Mouse (Mus musculus) kidney, adult 9 months (tissue): ENCODE data around the gene Ppp1r14c.
"Not testable (repeated sequence)": the region's sequence is repeated elsewhere in the genome, so short reads cannot be mapped to it uniquely, and the experiment has no call there.

ENCODE experiments used
- DNase-seq: peaks from one replicate; pipeline ENCODE4 v3.0.0; 2022

The Ppp1r14c gene

DNA sequence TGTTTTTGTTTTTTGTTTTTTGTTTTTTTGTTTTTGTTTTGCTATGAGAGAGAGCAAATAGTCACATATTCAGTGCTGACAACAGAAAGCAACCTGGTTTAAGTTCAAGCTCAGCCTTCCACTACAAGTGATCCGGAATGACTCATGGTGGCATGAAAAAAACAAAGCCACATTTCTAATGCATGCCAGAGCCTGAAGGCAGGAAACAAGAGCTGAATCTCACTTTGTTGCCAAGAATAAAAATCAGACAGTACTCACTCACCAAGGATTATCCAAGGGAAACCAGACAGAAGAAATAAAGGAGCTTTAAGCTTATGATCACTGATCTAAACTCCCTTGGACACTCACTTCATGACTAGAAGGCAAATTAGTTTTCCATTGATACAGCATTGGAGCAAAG, 110.8 kb downstream of the Ppp1r14c start:
- DNase-seq, result no peak

DNA sequence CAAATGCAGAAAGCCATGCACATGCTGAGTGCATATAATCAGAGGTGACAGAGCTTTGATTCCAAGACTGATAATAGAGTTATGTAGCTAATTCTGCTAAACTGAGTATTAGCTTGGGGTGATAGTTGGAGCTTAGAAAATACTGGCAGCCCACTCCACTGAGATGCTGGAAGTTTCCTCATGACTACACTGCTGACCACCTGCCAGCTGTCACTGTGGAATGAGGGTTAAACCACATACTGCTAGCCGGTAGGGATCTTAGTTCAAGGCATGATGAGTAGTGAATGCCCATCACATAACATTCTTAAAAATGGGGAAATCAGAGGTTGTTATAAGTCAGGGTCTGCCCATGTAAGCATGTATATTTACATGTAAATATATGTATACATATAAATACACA, 113.9 kb downstream of the Ppp1r14c start:
- DNase-seq, result no peak

- DNase-seq, result peak; percentile 2
Observed at GRCm38 (mm10) chr10:3490052-3490451, 124.2 kb downstream of the Ppp1r14c start.

- no peak for DNase-seq
Observed at GRCm38 (mm10) chr10:3496791-3497190, 130.9 kb downstream of the Ppp1r14c start.

DNA sequence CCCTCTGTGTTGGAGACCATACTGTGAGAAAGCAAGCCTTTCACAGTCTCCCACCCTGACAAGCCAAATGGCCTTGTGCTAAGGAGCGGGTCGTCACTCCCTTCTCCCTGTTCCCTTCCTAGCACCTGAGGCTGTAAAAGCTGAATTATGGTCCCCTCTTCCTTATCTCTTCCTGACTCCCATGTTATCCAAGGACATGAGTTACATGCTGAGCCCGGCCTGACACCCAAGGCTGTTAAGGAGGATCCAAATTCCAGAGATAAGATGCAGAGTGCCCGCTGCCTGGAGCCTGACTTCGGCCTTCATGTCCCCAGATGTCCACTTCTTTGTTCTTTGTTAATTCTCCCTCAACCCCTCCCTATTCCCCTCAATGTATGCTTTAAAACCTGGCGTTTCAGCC, 135.0 kb downstream of the Ppp1r14c start:
- not testable (repeated sequence) for DNase-seq

- DNase-seq, result peak; percentile 38
Observed at GRCm38 (mm10) chr10:3507484-3508221, 141.8 kb downstream of the Ppp1r14c start.

DNA sequence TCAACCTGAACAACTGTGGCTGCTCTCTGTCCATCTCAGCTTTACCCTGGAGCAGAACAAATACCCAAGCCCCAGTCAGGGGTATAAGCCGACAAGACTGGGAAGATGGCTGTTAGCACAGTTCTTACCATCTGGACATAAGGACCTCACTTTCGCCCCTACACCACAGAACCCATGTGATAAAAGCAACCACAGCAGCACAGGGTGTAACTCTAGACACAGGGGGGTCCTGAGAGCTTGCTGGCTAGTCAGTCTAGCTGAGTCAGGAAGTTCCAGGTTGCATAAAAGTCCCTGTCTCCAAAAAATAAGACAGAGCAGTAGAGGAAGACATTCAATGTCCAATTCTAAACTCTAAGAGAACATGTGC, 142.3 kb downstream of the Ppp1r14c start:
- no peak for DNase-seq

DNA sequence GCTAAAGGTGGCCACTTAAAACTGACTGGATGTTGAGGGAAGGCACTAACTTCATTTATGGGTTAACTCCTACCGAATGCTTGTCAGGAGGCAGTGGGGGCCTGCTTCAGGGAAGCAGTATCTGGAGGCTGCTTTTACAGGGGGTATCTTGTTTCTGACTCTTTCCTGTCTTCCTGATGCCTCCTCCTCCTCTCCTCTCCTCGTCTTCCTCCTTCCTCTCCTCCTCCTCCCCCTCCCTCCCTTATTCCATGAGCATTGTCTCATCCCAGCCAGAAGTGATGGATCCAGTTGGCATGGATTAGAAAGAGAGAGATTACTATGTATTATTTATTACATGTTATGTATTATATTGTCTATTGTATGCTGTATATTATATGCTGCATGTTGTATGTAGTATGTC, 142.9 kb downstream of the Ppp1r14c start:
- DNase-seq, result no peak

DNA sequence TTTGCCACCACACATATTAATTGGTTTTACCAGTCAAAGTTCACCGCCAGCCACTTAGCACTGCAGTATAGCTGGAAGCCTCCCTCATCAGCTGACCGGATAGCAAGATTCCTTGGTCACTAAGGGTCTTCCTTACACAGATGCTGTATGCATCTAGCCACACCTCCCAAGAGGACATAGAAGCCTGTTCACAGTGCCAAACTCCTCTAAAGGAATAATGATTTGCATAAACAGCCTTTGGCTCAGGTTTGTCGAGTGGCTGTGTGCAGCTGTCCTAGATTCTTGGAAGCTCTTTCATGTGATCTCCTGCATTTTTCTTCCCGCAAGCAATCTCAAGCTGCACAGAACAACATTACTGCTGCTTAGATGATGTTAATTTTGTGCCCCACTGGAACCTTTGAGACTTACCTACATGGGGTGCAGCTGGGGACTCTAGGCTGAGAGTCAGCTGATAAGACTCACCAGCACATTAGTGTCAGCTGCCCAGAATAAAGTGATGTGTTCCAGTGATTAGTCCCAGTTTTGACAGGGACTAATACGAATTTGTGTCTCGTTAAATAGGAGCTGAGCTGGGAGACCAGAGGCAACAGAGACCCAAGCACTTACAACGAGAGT, 143.9 kb downstream of the Ppp1r14c start:
- DNase-seq, result no peak

GRCm38 (mm10) chr10:3510486-3510885, 144.6 kb downstream of the Ppp1r14c start:
- no peak for DNase-seq

DNA sequence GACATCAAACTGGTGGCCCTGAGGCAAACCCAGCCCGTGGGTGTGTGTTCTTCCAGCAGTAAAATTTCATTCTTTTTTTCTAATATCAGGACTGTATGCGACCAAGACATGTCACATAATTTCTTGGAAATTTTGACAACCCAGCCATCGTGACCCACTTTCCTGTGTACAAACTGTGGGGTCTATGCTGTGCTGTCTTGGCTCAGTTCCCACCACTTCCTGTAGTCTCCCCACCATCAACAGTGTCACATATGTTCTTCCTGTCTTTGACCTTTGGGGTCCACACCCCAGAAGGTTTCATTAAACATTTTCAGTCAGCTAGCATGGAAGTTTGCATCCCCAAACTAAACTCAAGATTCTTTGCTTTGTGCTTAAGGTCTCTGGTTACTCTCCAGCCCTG, 145.5 kb downstream of the Ppp1r14c start:
- no peak for DNase-seq

DNA sequence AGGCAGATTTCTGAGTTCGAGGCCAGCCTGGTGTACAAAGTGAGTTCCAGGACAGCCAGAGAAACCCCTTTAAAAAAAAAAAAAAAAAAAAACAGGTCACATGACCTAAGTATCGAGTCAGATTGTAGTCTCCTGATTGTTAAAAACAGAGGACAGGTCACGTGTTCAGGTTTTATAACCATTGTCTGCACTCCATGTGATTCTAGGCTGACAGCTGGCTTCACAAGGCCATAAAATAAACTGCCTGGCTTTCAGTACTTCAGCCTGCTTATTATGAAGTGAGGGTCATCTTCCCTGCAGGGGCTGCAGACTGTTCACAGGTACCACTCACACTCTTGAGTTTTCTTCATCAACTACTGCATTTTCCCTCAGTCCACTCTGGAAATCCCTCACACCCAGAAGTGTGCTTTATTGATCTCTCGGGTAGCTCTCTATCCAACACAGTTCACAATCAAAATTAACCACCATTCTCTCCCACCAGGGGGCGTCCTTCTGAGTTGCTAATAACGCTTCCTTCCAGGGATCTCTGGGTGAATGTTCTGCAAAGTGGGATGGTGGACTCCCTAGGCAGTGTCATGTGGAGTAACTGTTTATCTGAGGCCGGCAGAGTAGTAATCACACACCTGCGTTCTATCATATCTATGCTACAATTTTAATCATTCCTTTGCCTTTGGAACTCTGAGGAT, 146.9 kb downstream of the Ppp1r14c start:
- DNase-seq, result no peak

GRCm38 (mm10) chr10:3513947-3514346, 148.1 kb downstream of the Ppp1r14c start:
- no peak for DNase-seq
